Mouse (Mus musculus): ENCODE measurements around the gene Gm20479.

GRCm38 (mm10) chr7:27333316-27333941 lies 23.8 kb downstream of the Gm20479 start:
- TF ChIP-seq CTCF (IDR thresholded peaks at IDR 0.05; ENCODE audit: low read depth, low read length) (no peak), EP300 (IDR thresholded peaks at IDR 0.05; ENCODE audit: insufficient read depth, low read depth, low read length) (no peak), POLR2A (IDR thresholded peaks at IDR 0.05; ENCODE audit: insufficient read depth, low read length) (no peak)
